Mouse (Mus musculus) T-helper 1 cell (primary cell): Measurements from ENCODE around the gene Brd3os.

Experiments
- in situ Hi-C: fragments of 300-600 bp; cut with MboI, MseI; formaldehyde crosslinking; loops from one replicate; pipeline ENCODE4 v1.15.1; 2025; ENCODE audit warnings: high pct_unique_total_duplicates

The Brd3os gene

GRCm38 (mm10) chr2:27441767-27442707, at the start of gene Brd3os:
Gene Brd3os, plus strand, starts transcription at chr2:27442324.
- in situ Hi-C loops: no loop called here

- in situ Hi-C loops: no loop called here
Observed at GRCm38 (mm10) chr2:27394158-27394832, 47.8 kb upstream of the Brd3os start.

- in situ Hi-C loops: no loop called here
Observed at GRCm38 (mm10) chr2:27396656-27397440, 45.3 kb upstream of the Brd3os start.

GRCm38 (mm10) chr2:27400083-27400482, 42.0 kb upstream of the Brd3os start:
- in situ Hi-C loops: no loop called here

- in situ Hi-C loops: no loop called here
Observed at GRCm38 (mm10) chr2:27401544-27401943, 40.6 kb upstream of the Brd3os start.

GRCm38 (mm10) chr2:27404375-27405093, 37.6 kb upstream of the Brd3os start:
- in situ Hi-C loops: no loop called here

GRCm38 (mm10) chr2:27405094-27405884, 36.8 kb upstream of the Brd3os start:
- in situ Hi-C loops: no loop called here

- in situ Hi-C loops: no loop called here
Observed at GRCm38 (mm10) chr2:27406928-27407327, 35.2 kb upstream of the Brd3os start.

GRCm38 (mm10) chr2:27408194-27408593, 33.9 kb upstream of the Brd3os start:
- in situ Hi-C loops: no loop called here

- in situ Hi-C loops: no loop called here
Observed at GRCm38 (mm10) chr2:27410518-27411140, 31.5 kb upstream of the Brd3os start.

GRCm38 (mm10) chr2:27411688-27412174, 30.4 kb upstream of the Brd3os start:
- in situ Hi-C loops: no loop called here

GRCm38 (mm10) chr2:27412245-27412800, 29.8 kb upstream of the Brd3os start:
- in situ Hi-C loops: no loop called here

GRCm38 (mm10) chr2:27413582-27413935, 28.6 kb upstream of the Brd3os start:
- in situ Hi-C loops: no loop called here

- in situ Hi-C loops: no loop called here
Observed at GRCm38 (mm10) chr2:27413936-27414657, 28.0 kb upstream of the Brd3os start.

GRCm38 (mm10) chr2:27415060-27415783, 26.9 kb upstream of the Brd3os start:
- in situ Hi-C loops: no loop called here

- in situ Hi-C loops: no loop called here
Observed at GRCm38 (mm10) chr2:27416425-27416824, 25.7 kb upstream of the Brd3os start.

- in situ Hi-C loops: no loop called here
Observed at GRCm38 (mm10) chr2:27417648-27418153, 24.4 kb upstream of the Brd3os start.

- in situ Hi-C loops: no loop called here
Observed at GRCm38 (mm10) chr2:27418577-27419070, 23.5 kb upstream of the Brd3os start.
